Mouse (Mus musculus): ENCODE results near the gene Dad1. TPM values are rescaled to one million over a fixed set of nuclear protein-coding genes. Genes with fewer than 3 reads are reported as not detected.

Dad1 gene
- polyA plus RNA-seq, 2 experiments = 133 to 224 TPM

GRCm38 (mm10) chr14:54240542-54240941 lies 13.4 kb downstream of the Dad1 start:
- Histone ChIP-seq H3K9me3 (ENCODE audit: control insufficient read depth, low read length) (no peaks in the 10 kb centered on the region), H3K9ac (replicated peaks) (no peak overlapping the region), H3K27me3 (ENCODE audit: control insufficient read depth, insufficient read depth, low read length) (no peaks in the 10 kb centered on the region), H3K4me1 (replicated peaks; ENCODE audit: control insufficient read depth in 2 of 2, insufficient read depth in 2 of 2, low read length in 1 of 2) (no peaks in the 10 kb centered on the region), H3K27ac (no peak overlapping the region), H3K4me3 (ENCODE audit: insufficient read depth in 1 of 2, low read depth in 2 of 2, low read length in 2 of 2) (no peak overlapping the region), H3K36me3 (replicated peaks; ENCODE audit: control insufficient read depth, insufficient read depth, low read depth) (peaks cover 28% of the 10 kb centered on the region), H3K4me2 (ENCODE audit: low read depth) (no peak overlapping the region)
- no peak for TF ChIP-seq CTCF (IDR thresholded peaks at IDR 0.05; ENCODE audit: low read depth)
- TF ChIP-seq EP300 (IDR thresholded peaks at IDR 0.05; ENCODE audit: low read depth) = no peak
- WGBS (ENCODE audit: insufficient replicate concordance) = 81% methylated on average over 5 of the region's 5 CpGs
- DNase-seq (ENCODE audit: low read depth in 3 of 3, low spot score in 3 of 3) (no peak), ATAC-seq (ENCODE audit: insufficient read depth) (no peak)

- 19% methylated on average over 7 of the region's 7 CpGs for WGBS (ENCODE audit: insufficient replicate concordance)
- Histone ChIP-seq H3K36me3 (replicated peaks; ENCODE audit: control insufficient read depth, insufficient read depth, low read depth) (peaks cover 28% of the 10 kb centered on the region), H3K4me1 (replicated peaks; ENCODE audit: control insufficient read depth in 2 of 2, insufficient read depth in 2 of 2, low read length in 1 of 2) (no peaks in the 10 kb centered on the region), H3K27ac (no peak overlapping the region), H3K4me2 (ENCODE audit: low read depth) (no peak overlapping the region), H3K9me3 (ENCODE audit: control insufficient read depth, low read length) (no peaks in the 10 kb centered on the region), H3K9ac (replicated peaks) (no peak overlapping the region), H3K4me3 (ENCODE audit: insufficient read depth in 1 of 2, low read depth in 2 of 2, low read length in 2 of 2) (no peak overlapping the region), H3K27me3 (ENCODE audit: control insufficient read depth, insufficient read depth, low read length) (no peaks in the 10 kb centered on the region)
- TF ChIP-seq EP300 (IDR thresholded peaks at IDR 0.05; ENCODE audit: low read depth) (no peak), CTCF (IDR thresholded peaks at IDR 0.05; ENCODE audit: low read depth) (peak; percentile 96)
- ATAC-seq (ENCODE audit: insufficient read depth) (peak; percentile 52; the same call in 1 of the 2 replicates), DNase-seq (ENCODE audit: low read depth in 3 of 3, low spot score in 3 of 3) (peak; percentile 42 to 52 (median 52))
Observed at GRCm38 (mm10) chr14:54239002-54239736, 14.7 kb downstream of the Dad1 start.

GRCm38 (mm10) chr14:54236881-54237280 lies 17.0 kb downstream of the Dad1 start:
- Histone ChIP-seq H3K27me3 (ENCODE audit: control insufficient read depth, insufficient read depth, low read length) (no peaks in the 10 kb centered on the region), H3K9ac (replicated peaks) (no peak overlapping the region), H3K36me3 (replicated peaks; ENCODE audit: control insufficient read depth, insufficient read depth, low read depth) (peaks cover 19% of the 10 kb centered on the region), H3K4me3 (ENCODE audit: insufficient read depth in 1 of 2, low read depth in 2 of 2, low read length in 2 of 2) (no peak overlapping the region), H3K4me1 (replicated peaks; ENCODE audit: control insufficient read depth in 2 of 2, insufficient read depth in 2 of 2, low read length in 1 of 2) (peaks cover 0 to 15% of the 10 kb centered on the region in 2 experiments; a peak in 2 of 4 replicates), H3K9me3 (ENCODE audit: control insufficient read depth, low read length) (no peaks in the 10 kb centered on the region), H3K4me2 (ENCODE audit: low read depth) (no peak overlapping the region), H3K27ac (no peak overlapping the region)
- ATAC-seq (ENCODE audit: insufficient read depth) (no peak), DNase-seq (ENCODE audit: low read depth in 3 of 3, low spot score in 3 of 3) (no peak)
- no peak for TF ChIP-seq CTCF (IDR thresholded peaks at IDR 0.05; ENCODE audit: low read depth)
- TF ChIP-seq EP300 (IDR thresholded peaks at IDR 0.05; ENCODE audit: low read depth) = no peak
- WGBS (ENCODE audit: insufficient replicate concordance) = 75% methylated on average over 5 of the region's 5 CpGs

GRCm38 (mm10) chr14:54235825-54236540 lies 17.9 kb downstream of the Dad1 start:
- peaks cover 0 to 17% of the 10 kb centered on the region in 2 experiments; a peak in 2 of 4 replicates for H3K4me1 ChIP-seq (replicated peaks; ENCODE audit: control insufficient read depth in 2 of 2, insufficient read depth in 2 of 2, low read length in 1 of 2)
- no peak overlapping the region for H3K4me3 ChIP-seq (ENCODE audit: insufficient read depth in 1 of 2, low read depth in 2 of 2, low read length in 2 of 2)
- H3K4me2 ChIP-seq (ENCODE audit: low read depth) = no peak overlapping the region
- no peak overlapping the region for H3K9ac ChIP-seq (replicated peaks)
- no peaks in the 10 kb centered on the region for H3K27me3 ChIP-seq (ENCODE audit: control insufficient read depth, insufficient read depth, low read length)
- no peak overlapping the region for H3K27ac ChIP-seq
- TF ChIP-seq CTCF (IDR thresholded peaks at IDR 0.05; ENCODE audit: low read depth) (no peak), EP300 (IDR thresholded peaks at IDR 0.05; ENCODE audit: low read depth) (no peak)
- no peaks in the 10 kb centered on the region for H3K9me3 ChIP-seq (ENCODE audit: control insufficient read depth, low read length)
- no peak for ATAC-seq (ENCODE audit: insufficient read depth)
- DNase-seq (ENCODE audit: low read depth in 3 of 3, low spot score in 3 of 3) = no peak
- 73% methylated on average over 5 of the region's 5 CpGs for WGBS (ENCODE audit: insufficient replicate concordance)
- peaks cover 10% of the 10 kb centered on the region for H3K36me3 ChIP-seq (replicated peaks; ENCODE audit: control insufficient read depth, insufficient read depth, low read depth)

Measured in liver, embryonic 14.5 days (tissue).